Mouse (Mus musculus): ENCODE data around the gene Glipr1. TPM values are rescaled to one million over a fixed set of nuclear protein-coding genes. Genes with fewer than 3 reads are reported as not detected.

Glipr1 gene
- polyA plus RNA-seq, 1 experiment from 2014 or later = 13.4 TPM

DNA sequence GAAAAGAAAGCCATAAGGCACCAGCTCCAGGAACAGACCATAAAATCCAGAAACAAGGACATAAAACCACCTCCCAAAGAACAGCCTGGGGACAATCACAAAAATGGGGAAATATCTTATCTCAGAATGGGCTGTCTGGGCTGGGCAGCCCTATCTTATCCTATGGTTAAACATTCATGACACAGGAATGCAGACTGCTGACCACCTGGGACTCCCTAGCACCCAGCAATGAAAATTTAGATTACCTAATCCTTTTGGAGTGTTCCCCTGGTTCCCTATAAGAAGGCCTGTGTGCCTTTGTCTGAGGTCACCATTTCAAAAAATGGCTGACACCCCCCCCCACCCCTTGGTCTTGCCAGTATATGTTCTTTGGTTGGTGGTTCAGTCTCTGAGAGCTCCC is 4.8 kb downstream of the Glipr1 start:
- H3K9ac ChIP-seq = no peak overlapping the region
- no peak overlapping the region for H3K4me3 ChIP-seq (replicated peaks)
- H3K4me2 ChIP-seq = no peak overlapping the region
- peak; percentile 70 for ATAC-seq (ENCODE audit: insufficient read depth, low FRiP score, low read depth)
- H3K4me1 ChIP-seq = no peaks in the 10 kb centered on the region
- no peaks in the 10 kb centered on the region for H3K27me3 ChIP-seq (replicated peaks)
- no peaks in the 10 kb centered on the region for H3K36me3 ChIP-seq
- peak overlapping the region; percentile 21; the same call in 1 of the 2 replicates for H3K27ac ChIP-seq
- no peaks in the 10 kb centered on the region for H3K9me3 ChIP-seq

DNA sequence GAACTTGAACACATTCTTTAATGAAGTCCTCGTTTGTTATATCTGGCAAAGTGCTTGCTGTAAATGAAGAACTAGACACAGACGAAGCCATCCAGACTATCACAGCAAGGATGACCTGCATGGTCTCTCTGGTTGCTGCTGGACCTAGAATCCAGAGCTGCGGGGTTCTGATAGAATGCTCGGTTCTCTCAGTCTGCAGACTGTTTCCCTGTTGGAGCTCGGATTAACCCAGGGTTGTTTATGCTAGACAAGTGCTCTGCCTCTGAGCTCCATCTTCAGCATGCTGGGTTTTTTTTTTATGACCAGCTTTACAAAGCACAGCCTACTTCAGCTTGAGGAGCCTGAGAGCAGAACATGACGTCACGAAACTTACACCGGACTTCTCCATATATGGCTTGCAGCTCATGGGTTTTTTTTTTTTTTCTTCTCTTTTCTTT is 5.5 kb downstream of the Glipr1 start:
- Histone ChIP-seq H3K9ac (no peak overlapping the region), H3K27me3 (replicated peaks) (no peaks in the 10 kb centered on the region), H3K27ac (peak overlapping the region; percentile 49), H3K4me3 (replicated peaks) (peak overlapping the region; percentile 8; the same call in 1 of the 2 replicates), H3K4me1 (no peaks in the 10 kb centered on the region), H3K36me3 (no peaks in the 10 kb centered on the region), H3K9me3 (no peaks in the 10 kb centered on the region), H3K4me2 (no peak overlapping the region)
- ATAC-seq (ENCODE audit: insufficient read depth, low FRiP score, low read depth) = peak; percentile 42; the same call in 1 of the 2 replicates
- 54% methylated on average over 8 of the region's 8 CpGs for WGBS

DNA sequence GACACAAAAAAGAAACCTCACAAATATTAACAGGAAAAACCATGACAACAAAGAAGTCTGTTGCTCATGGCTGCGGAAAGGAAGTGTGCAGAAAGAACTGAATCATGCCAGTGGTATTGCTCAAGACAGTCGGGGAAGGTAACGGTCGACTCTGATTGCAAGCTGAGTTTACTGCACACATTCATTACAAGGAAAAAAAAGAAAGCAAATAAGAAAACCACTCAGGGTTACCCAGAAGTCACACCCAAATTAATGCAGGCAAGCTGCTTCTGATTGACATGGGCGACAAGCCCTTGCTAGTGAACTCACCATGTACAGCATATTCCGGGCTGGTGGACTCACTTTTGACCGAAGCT is 5.9 kb downstream of the Glipr1 start:
- Histone ChIP-seq H3K4me1 (no peaks in the 10 kb centered on the region), H3K4me2 (no peak overlapping the region), H3K4me3 (replicated peaks) (peak overlapping the region; percentile 8; the same call in 1 of the 2 replicates), H3K27me3 (replicated peaks) (no peaks in the 10 kb centered on the region), H3K27ac (peak overlapping the region; percentile 49), H3K9ac (no peak overlapping the region), H3K9me3 (no peaks in the 10 kb centered on the region), H3K36me3 (no peaks in the 10 kb centered on the region)
- no peak for ATAC-seq (ENCODE audit: insufficient read depth, low FRiP score, low read depth)
- 74% methylated on average over 7 of the region's 7 CpGs for WGBS

DNA sequence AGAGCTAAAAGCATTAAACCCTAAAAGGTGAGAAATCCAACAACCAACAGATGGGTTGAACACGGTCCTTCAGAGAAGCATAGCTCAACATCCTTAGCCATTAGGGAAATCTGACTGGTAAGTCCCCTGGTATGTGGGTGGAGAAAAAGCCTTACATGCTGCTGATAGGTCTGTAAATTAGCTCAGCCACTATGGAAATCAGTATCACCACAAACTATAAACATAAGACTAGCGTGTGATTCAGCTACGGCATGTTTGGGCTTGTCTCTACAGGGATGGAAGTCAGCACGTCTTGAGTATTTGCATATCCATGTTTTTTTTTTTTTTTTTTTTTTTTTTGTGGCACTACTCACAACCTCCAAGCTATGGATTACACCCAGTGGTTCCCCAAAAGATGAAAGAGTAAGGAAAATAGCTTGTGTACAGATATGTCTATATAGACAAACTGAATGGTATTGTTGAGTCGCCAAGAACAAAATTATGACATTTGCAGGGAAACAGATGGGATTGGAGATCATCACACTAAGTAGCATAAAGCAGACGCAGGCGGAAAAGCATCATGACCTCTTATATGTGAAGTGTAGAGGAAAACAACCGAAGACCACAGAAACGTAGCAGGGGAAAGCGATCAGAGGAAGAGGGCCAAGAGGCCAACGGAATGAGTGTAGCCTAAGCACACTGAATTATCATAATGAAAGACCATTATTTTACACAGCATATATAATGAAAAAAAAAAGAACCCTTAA is 6.5 kb downstream of the Glipr1 start:
- Histone ChIP-seq H3K27me3 (replicated peaks) (no peaks in the 10 kb centered on the region), H3K9ac (no peak overlapping the region), H3K4me1 (no peaks in the 10 kb centered on the region), H3K9me3 (no peaks in the 10 kb centered on the region), H3K4me2 (no peak overlapping the region), H3K27ac (no peak overlapping the region), H3K36me3 (no peaks in the 10 kb centered on the region), H3K4me3 (replicated peaks) (no peak overlapping the region)
- WGBS = 81% methylated on average over 11 of the region's 11 CpGs
- no peak for ATAC-seq (ENCODE audit: insufficient read depth, low FRiP score, low read depth)

DNA sequence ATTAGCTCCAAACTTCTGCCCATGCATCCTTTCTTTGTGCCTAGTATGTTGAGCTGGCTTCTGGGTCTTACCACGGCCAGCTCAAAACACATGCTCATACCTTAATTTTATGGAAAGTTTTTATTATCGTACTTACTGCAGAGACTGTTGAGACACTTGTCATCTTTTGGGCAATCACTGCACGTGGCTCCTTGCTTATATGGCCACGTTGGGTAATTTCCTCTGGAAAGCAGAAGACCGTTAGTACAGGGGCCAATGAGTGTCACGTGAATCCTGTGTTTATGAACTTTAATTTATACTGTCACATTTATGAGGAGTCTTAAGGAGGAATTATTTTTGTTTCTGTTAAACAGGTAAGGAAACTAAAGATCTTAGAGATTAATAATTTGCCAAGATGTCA is 16.0 kb downstream of the Glipr1 start:
- H3K27me3 ChIP-seq (replicated peaks) = no peaks in the 10 kb centered on the region
- H3K4me2 ChIP-seq = no peak overlapping the region
- H3K9me3 ChIP-seq = no peaks in the 10 kb centered on the region
- no peak overlapping the region for H3K4me3 ChIP-seq (replicated peaks)
- H3K36me3 ChIP-seq = peaks cover 18% of the 10 kb centered on the region
- ATAC-seq (ENCODE audit: insufficient read depth, low FRiP score, low read depth) = no peak
- 91% methylated on average over 6 of the region's 6 CpGs for WGBS
- H3K27ac ChIP-seq = no peak overlapping the region
- no peaks in the 10 kb centered on the region for H3K4me1 ChIP-seq
- H3K9ac ChIP-seq = no peak overlapping the region

DNA sequence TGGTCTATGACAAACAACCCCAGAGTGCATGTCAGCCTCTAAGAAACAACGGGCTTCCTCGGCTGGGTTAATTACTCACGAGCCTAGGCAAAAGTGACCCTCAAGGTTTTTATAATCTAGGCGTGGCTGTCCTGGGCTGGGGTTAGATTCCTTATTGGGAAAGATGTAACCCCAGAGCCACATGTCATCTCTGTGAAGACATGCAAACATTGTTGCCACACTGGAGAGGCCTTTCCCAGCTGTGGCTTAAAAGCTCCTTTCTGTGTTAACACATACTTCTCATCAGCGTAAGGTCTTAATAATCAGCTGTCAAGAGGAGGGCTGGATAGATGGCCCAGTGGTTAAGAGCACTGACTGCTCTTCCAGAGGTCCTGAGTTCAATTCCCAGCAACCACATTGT is 19.4 kb downstream of the Glipr1 start:
- H3K9me3 ChIP-seq = no peaks in the 10 kb centered on the region
- no peak overlapping the region for H3K4me2 ChIP-seq
- H3K27me3 ChIP-seq (replicated peaks) = no peaks in the 10 kb centered on the region
- no peak for ATAC-seq (ENCODE audit: insufficient read depth, low FRiP score, low read depth)
- H3K9ac ChIP-seq = no peak overlapping the region
- no peaks in the 10 kb centered on the region for H3K4me1 ChIP-seq
- no peak overlapping the region for H3K27ac ChIP-seq
- peaks cover 43% of the 10 kb centered on the region for H3K36me3 ChIP-seq
- no peak overlapping the region for H3K4me3 ChIP-seq (replicated peaks)
- 84% methylated on average over 5 of the region's 5 CpGs for WGBS

DNA sequence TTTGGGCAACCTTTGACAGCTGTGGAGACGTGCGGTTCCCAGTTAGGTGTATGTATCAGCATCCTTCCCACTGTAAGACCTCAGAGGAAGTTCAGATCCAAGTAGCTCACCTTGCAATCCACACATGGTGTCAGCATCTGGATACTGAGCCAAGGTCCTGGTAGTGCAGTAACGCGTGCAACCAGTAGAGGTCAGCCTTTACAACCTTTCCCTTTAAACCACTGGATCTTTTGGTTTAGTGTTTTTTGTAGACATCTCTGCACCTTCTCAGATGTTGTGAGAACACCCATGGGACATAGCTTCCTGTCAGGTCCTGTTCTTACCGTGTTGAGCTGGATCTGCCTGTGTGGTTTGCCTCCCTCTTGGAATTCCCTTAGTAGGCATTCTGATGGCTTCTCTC is 24.8 kb downstream of the Glipr1 start:
- no peak overlapping the region for H3K4me3 ChIP-seq (replicated peaks)
- H3K4me1 ChIP-seq = peaks cover 6% of the 10 kb centered on the region; the same call in 1 of the 2 replicates
- ATAC-seq (ENCODE audit: insufficient read depth, low FRiP score, low read depth) = no peak
- WGBS = 38% methylated on average over 5 of the region's 5 CpGs
- peaks cover 30% of the 10 kb centered on the region for H3K36me3 ChIP-seq
- H3K9me3 ChIP-seq = no peaks in the 10 kb centered on the region
- no peak overlapping the region for H3K27ac ChIP-seq
- no peaks in the 10 kb centered on the region for H3K27me3 ChIP-seq (replicated peaks)
- no peak overlapping the region for H3K4me2 ChIP-seq
- no peak overlapping the region for H3K9ac ChIP-seq

DNA sequence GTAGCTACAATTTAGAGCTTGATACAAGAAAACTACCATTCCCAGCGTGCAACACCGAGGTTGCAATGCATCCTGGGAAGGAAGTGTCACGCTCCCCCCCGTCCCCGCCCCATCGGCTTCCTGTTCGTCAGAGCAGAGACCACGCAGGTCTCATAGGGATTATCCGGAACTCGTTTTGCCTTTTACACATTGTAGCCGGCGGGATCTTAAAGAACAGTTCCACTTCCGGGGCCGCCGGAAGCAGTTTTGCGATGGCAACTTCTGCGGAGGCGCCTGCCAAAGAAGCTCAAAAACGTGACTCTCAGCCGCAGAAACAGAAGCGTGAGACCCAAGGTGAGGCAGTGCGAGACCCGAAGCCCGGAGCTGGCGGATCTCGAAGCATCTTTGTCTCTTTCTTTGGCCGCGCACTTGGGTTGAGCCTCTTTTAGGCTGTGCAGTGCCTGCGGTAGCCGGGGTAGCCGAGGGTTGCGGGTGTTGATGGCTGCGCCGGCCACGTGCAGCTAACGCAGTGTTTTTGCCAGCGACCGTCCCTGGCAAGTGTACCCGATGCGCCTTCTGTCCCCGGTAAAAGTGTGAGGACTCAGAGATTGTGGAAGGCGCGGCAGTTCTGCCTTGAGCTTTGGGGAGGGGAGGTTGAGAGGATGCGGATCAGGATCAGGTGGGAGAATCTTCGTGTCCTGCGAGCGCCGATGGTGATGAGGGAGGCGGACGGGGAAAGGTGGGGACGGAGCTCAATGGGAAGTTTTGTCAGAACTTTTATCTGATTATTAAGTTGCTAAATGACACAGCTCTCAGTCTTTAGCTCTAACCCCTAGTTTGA is 29.7 kb downstream of the Glipr1 start, which contains the start of gene Krr1:
Gene Krr1, plus strand, starts transcription at position 123 of the 820 bp plus-strand sequence.
- Histone ChIP-seq H3K4me2 (peak within 1 kb of the TSS; percentile 66), H3K9me3 (no peaks in the 10 kb centered on the region), H3K27ac (peak within 1 kb of the TSS; percentile 69; the same call in 1 of the 2 replicates), H3K9ac (peak within 1 kb of the TSS; percentile 62), H3K4me1 (peaks cover 6% of the 10 kb centered on the region; the same call in 1 of the 2 replicates), H3K36me3 (no peaks in the 10 kb centered on the region; the same call in 1 of the 2 replicates), H3K4me3 (replicated peaks) (peak within 1 kb of the TSS; percentile 75), H3K27me3 (replicated peaks) (no peaks in the 10 kb centered on the region)
- peak; percentile 97 for ATAC-seq (ENCODE audit: insufficient read depth, low FRiP score, low read depth)
- WGBS = under 1% methylated on average over 51 of the region's 51 CpGs

DNA sequence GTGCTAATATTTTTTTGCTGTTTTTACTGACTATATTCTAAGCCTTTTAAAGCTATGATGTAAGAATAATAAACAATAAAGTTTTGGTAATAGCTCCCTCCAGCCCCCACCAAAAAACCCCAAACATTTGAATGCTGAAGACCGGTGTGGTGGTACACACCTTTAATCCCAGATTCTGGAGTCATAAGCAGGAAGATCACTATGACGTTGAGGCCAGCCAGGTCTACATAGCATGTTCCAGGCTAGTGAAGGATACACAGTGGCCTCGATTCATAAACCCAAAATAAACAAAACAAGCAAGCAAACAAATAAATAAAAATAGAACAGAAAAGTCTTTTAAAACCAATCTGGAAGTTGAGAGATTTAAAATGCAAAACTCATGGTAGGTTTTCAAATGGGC is 30.5 kb downstream of the Glipr1 start:
- no peak overlapping the region for H3K4me3 ChIP-seq (replicated peaks)
- H3K4me2 ChIP-seq = no peak overlapping the region
- H3K9ac ChIP-seq = no peak overlapping the region
- H3K9me3 ChIP-seq = no peaks in the 10 kb centered on the region
- no peaks in the 10 kb centered on the region for H3K27me3 ChIP-seq (replicated peaks)
- whole genome bisulfite sequencing = 77% methylated on average over 3 of the region's 3 CpGs
- no peak overlapping the region for H3K27ac ChIP-seq
- H3K36me3 ChIP-seq = no peaks in the 10 kb centered on the region; the same call in 1 of the 2 replicates
- ATAC-seq (ENCODE audit: insufficient read depth, low FRiP score, low read depth) = no peak
- H3K4me1 ChIP-seq = peaks cover 6% of the 10 kb centered on the region; the same call in 1 of the 2 replicates

DNA sequence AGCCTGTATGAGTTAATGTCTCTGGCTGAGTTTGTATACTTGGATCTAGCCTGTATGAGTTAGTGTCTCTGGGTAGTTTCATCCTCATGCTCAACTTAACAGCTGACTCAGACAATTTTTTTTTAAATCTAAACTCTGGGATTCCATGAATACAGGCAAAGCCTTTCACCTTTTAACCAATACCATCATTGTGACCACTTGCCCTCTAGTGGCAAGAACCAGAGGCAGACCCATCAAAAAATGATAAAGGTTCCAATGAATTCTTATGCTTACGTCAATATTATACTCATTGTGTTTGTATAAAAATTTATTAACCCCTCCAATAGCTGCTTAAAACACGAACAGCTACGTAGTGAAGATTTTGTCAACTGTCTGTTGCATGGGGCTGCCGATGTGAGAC is 36.0 kb downstream of the Glipr1 start:
- Histone ChIP-seq H3K4me3 (replicated peaks) (no peak overlapping the region), H3K4me2 (no peak overlapping the region), H3K36me3 (no peaks in the 10 kb centered on the region), H3K4me1 (no peaks in the 10 kb centered on the region), H3K27me3 (replicated peaks) (no peaks in the 10 kb centered on the region), H3K9me3 (no peaks in the 10 kb centered on the region), H3K9ac (no peak overlapping the region), H3K27ac (no peak overlapping the region)
- WGBS = 47% methylated on average over 4 of the region's 4 CpGs
- no peak for ATAC-seq (ENCODE audit: insufficient read depth, low FRiP score, low read depth)

DNA sequence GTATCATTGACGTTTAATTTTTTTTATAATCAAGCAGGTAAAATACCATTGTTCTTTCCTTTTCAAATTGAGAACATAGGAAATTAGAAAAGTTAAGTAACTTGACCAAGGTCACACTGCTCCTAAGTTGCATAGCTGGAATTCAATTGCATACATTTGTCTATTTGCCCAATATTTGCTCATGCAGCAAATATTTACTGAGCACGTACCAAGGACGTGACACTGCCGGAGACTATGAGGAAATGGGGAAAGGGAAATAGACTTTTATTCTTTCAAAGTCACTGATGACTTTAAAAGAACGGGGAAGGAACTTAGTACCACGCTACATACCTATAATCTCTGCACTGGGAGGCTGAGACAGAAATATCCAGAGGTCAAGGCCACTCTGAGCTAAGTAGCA is 42.0 kb downstream of the Glipr1 start:
- 57% methylated on average over 6 of the region's 6 CpGs for WGBS
- Histone ChIP-seq H3K9ac (no peak overlapping the region), H3K27me3 (replicated peaks) (no peaks in the 10 kb centered on the region), H3K9me3 (no peaks in the 10 kb centered on the region), H3K36me3 (no peaks in the 10 kb centered on the region), H3K4me1 (0 out of 2 replicates have a peak, but pooled peaks cover 2% of the 10 kb centered on the region), H3K4me3 (replicated peaks) (no peak overlapping the region), H3K27ac (no peak overlapping the region), H3K4me2 (no peak overlapping the region)
- peak; percentile 54; the same call in 1 of the 2 replicates for ATAC-seq (ENCODE audit: insufficient read depth, low FRiP score, low read depth)

DNA sequence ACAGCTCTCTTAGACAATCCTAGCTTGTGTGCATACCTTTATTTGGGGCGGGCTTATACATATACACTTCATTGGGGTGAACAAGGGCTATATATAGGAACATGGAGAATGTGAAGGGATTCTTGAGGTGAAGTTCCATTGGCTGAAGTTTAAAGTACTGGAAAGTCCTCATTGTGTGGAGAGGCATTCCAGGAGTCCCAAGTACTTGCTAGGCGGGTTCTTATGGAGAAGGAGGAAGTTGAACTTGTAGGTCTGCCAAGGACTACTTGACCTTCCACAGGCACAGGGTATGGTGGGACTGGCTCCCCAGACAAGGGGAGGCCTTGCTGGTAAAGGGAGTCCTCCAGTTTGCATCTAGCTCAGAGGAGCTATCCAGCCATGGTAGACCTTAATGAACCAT is 43.1 kb downstream of the Glipr1 start:
- WGBS = 76% methylated on average over 2 of the region's 2 CpGs
- Histone ChIP-seq H3K27ac (no peak overlapping the region), H3K4me1 (0 out of 2 replicates have a peak, but pooled peaks cover 2% of the 10 kb centered on the region), H3K4me2 (no peak overlapping the region), H3K36me3 (no peaks in the 10 kb centered on the region), H3K9me3 (no peaks in the 10 kb centered on the region), H3K9ac (no peak overlapping the region), H3K27me3 (replicated peaks) (no peaks in the 10 kb centered on the region), H3K4me3 (replicated peaks) (no peak overlapping the region)
- no peak for ATAC-seq (ENCODE audit: insufficient read depth, low FRiP score, low read depth)
